25 mouse cellular contexts compared by ENCODE assay signal in genomic region chr11:24217741-24218333, GRCm38 (mm10).
A peak's percentile ranks its signal among the peaks of the same experiment; 100 is the strongest.
DNase-seq lines count a peak whose midpoint lies in the region; ATAC-seq and TF ChIP-seq lines count a peak whose summit lies in the region.
"Had no signal": no experiment of that assay in that cellular context is flagged by ENCODE, and none has a peak within 500 bp of the region (broad histone marks: within the 10 kb centered on the region; RNA-seq: fewer than 3 reads in every experiment).

No protein-coding gene starts in this region.

- peak; percentile 23; the same call in 1 of the 2 replicates for TF ChIP-seq CTCF in intestine, postnatal 0 days (IDR thresholded peaks at IDR 0.05; ENCODE audit: low read depth)
- TF ChIP-seq CTCF in CH12.LX (conservative IDR thresholded peaks at IDR 0.05 in 1 of 2, IDR thresholded peaks at IDR 0.05 in 1 of 2; ENCODE audit: low read depth in 2 of 2, low read length in 2 of 2): peak in 1 of 2 experiments; percentile 47; a peak in 2 of 4 replicates
- no peak for TF ChIP-seq CTCF in kidney, adult 2 months (conservative IDR thresholded peaks at IDR 0.05; ENCODE audit: insufficient read depth, insufficient read length, low read depth, low read length)

- no peak overlapping the region for H3K4me3 ChIP-seq in intestine, postnatal 0 days (ENCODE audit: low read depth, low read length)
- H3K4me3 ChIP-seq in intestine, embryonic 16.5 days (ENCODE audit: low read length): no peak overlapping the region
- H3K4me3 ChIP-seq in CH12.LX (replicated peaks in 1 of 3; ENCODE audit: low read depth in 2 of 3, low read length in 2 of 3, poor library complexity in 1 of 3): no peak overlapping the region
- no peak overlapping the region for H3K4me3 ChIP-seq in kidney, adult 2 months (ENCODE audit: insufficient read depth, low read depth, low read length)
- H3K4me3 ChIP-seq: forebrain, embryonic 15.5 days; gastrocnemius, adult 2 months; heart, adult 2 months; heart, embryonic 13.5 days; limb, embryonic 10.5 days; limb, embryonic 15.5 days; myocyte; neural tube, embryonic 12.5 days had no signal

- no peak overlapping the region for H3K9ac ChIP-seq in intestine, postnatal 0 days (ENCODE audit: low read depth, low read length)
- H3K9ac ChIP-seq in intestine, embryonic 16.5 days (ENCODE audit: low read depth, low read length): no peak overlapping the region
- H3K9ac ChIP-seq in CH12.LX (ENCODE audit: insufficient read depth, low read depth): no peak overlapping the region
- H3K9ac ChIP-seq: forebrain, embryonic 15.5 days; heart, embryonic 13.5 days; limb, embryonic 15.5 days; liver, embryonic 14.5 days; neural tube, embryonic 12.5 days had no signal

- H3K27me3 ChIP-seq in intestine, postnatal 0 days (replicated peaks; ENCODE audit: control insufficient read depth, insufficient read depth, low read length): no peaks in the 10 kb centered on the region
- no peaks in the 10 kb centered on the region for H3K27me3 ChIP-seq in intestine, embryonic 16.5 days (replicated peaks; ENCODE audit: control insufficient read depth, insufficient read depth, low read length)
- H3K27me3 ChIP-seq in CH12.LX (replicated peaks): no peaks in the 10 kb centered on the region
- H3K27me3 ChIP-seq in kidney, adult 2 months (replicated peaks; ENCODE audit: control insufficient read depth, insufficient read depth, low read length): no peaks in the 10 kb centered on the region
- H3K27me3 ChIP-seq: forebrain, embryonic 15.5 days; heart, embryonic 13.5 days; limb, embryonic 15.5 days; neural tube, embryonic 12.5 days had no signal

- H3K79me2 ChIP-seq in CH12.LX (replicated peaks; ENCODE audit: control insufficient read depth, extremely low read depth, insufficient read depth, poor library complexity, severe bottlenecking): no peaks in the 10 kb centered on the region

- no peak overlapping the region for H3K4me2 ChIP-seq in intestine, postnatal 0 days (replicated peaks; ENCODE audit: low read depth)
- H3K4me2 ChIP-seq in intestine, embryonic 16.5 days (ENCODE audit: low read depth, low read length): no peak overlapping the region
- no peak overlapping the region for H3K4me2 ChIP-seq in CH12.LX (ENCODE audit: insufficient read depth, low read depth, poor library complexity, severe bottlenecking)
- H3K4me2 ChIP-seq: forebrain, embryonic 15.5 days; heart, embryonic 13.5 days; limb, embryonic 15.5 days; neural tube, embryonic 12.5 days had no signal

- in situ Hi-C loops in CH12.LX (cut with MboI; ENCODE audit: low pct_ligation_motif_present, low pct_unique_long_range_greater_than_20kb, low sequenced_read_pairs): no loop called here

- H3K9me3 ChIP-seq in intestine, postnatal 0 days (ENCODE audit: control insufficient read depth): no peaks in the 10 kb centered on the region
- H3K9me3 ChIP-seq in intestine, embryonic 16.5 days (ENCODE audit: control insufficient read depth, low read length): no peaks in the 10 kb centered on the region
- H3K9me3 ChIP-seq in CH12.LX (replicated peaks; ENCODE audit: low read length): no peaks in the 10 kb centered on the region
- H3K9me3 ChIP-seq: forebrain, embryonic 15.5 days; heart, embryonic 13.5 days; limb, embryonic 10.5 days; limb, embryonic 15.5 days; neural tube, embryonic 12.5 days had no signal

- ATAC-seq in intestine, postnatal 0 days: no peak
- ATAC-seq in intestine, embryonic 16.5 days: no peak
- ATAC-seq in common myeloid progenitor, adult 5-6 weeks (replicated peaks; ENCODE audit: low read depth, poor library complexity, severe bottlenecking): peak; percentile 50
- ATAC-seq in megakaryocyte progenitor cell, adult 5-6 weeks (replicated peaks; ENCODE audit: poor library complexity): peak; percentile 54
- ATAC-seq: forebrain, embryonic 15.5 days; hindbrain, embryonic 16.5 days; midbrain, embryonic 16.5 days had no signal

- 89% methylated on average over 6 of the region's 6 CpGs for WGBS in intestine, postnatal 0 days
- 92% methylated on average over 6 of the region's 6 CpGs for WGBS in intestine, embryonic 16.5 days
- 92% methylated on average over 6 of the region's 6 CpGs for WGBS in kidney, adult 2 months

- TF ChIP-seq RAD21 in CH12.LX (IDR thresholded peaks at IDR 0.05; ENCODE audit: low read depth, low read length): peak; percentile 52

- H3K36me3 ChIP-seq in intestine, postnatal 0 days (ENCODE audit: control insufficient read depth, insufficient read depth): no peaks in the 10 kb centered on the region
- no peaks in the 10 kb centered on the region for H3K36me3 ChIP-seq in intestine, embryonic 16.5 days (ENCODE audit: control insufficient read depth, insufficient read depth, low read length)
- peaks cover 0 to 2% of the 10 kb centered on the region in 2 experiments for H3K36me3 ChIP-seq in CH12.LX (replicated peaks in 1 of 2; ENCODE audit: control insufficient read depth in 1 of 2, insufficient read depth in 1 of 2, low read length in 1 of 2)
- no peaks in the 10 kb centered on the region for H3K36me3 ChIP-seq in kidney, adult 2 months (ENCODE audit: control insufficient read depth, insufficient read depth, low read length)
- H3K36me3 ChIP-seq: forebrain, embryonic 15.5 days; heart, embryonic 13.5 days; limb, embryonic 10.5 days; limb, embryonic 15.5 days; neural tube, embryonic 12.5 days had no signal

- H3K4me1 ChIP-seq in intestine, postnatal 0 days (replicated peaks; ENCODE audit: control insufficient read depth, insufficient read depth, low read length): no peaks in the 10 kb centered on the region
- H3K4me1 ChIP-seq in intestine, embryonic 16.5 days (ENCODE audit: control insufficient read depth, insufficient read depth, low read length): no peaks in the 10 kb centered on the region
- peaks cover 1 to 16% of the 10 kb centered on the region in 2 experiments; a peak in 2 of 4 replicates for H3K4me1 ChIP-seq in CH12.LX (ENCODE audit: control insufficient read depth in 1 of 2, insufficient read depth in 2 of 2)
- no peaks in the 10 kb centered on the region for H3K4me1 ChIP-seq in kidney, adult 2 months (ENCODE audit: control insufficient read depth, insufficient read depth, low read length)
- H3K4me1 ChIP-seq: forebrain, embryonic 15.5 days; neural tube, embryonic 12.5 days had no signal

- H3K27ac ChIP-seq in intestine, postnatal 0 days (ENCODE audit: low read depth, low read length): no peak overlapping the region
- H3K27ac ChIP-seq in intestine, embryonic 16.5 days (ENCODE audit: low read length): no peak overlapping the region
- no peak overlapping the region for H3K27ac ChIP-seq in CH12.LX (ENCODE audit: insufficient read depth, low read depth)
- no peak overlapping the region for H3K27ac ChIP-seq in kidney, adult 2 months (ENCODE audit: insufficient read depth, low read depth, low read length)
- H3K27ac ChIP-seq: forebrain, embryonic 15.5 days; gastrocnemius, adult 2 months; heart, adult 2 months; heart, embryonic 13.5 days; limb, embryonic 10.5 days; limb, embryonic 15.5 days; liver, embryonic 14.5 days; neural tube, embryonic 12.5 days had no signal

- TF ChIP-seq EP300 in CH12.LX (IDR thresholded peaks at IDR 0.05; ENCODE audit: low read length): no peak

- dilution Hi-C loops in CH12.LX (cut with MboI; ENCODE audit: extremely low pct_ligation_motif_present, extremely low pct_unique_long_range_greater_than_20kb, low sequenced_read_pairs): no loop called here

- no peak for TF ChIP-seq POLR2A in CH12.LX (IDR thresholded peaks at IDR 0.05; ENCODE audit: low read depth, low read length)
- no peak for TF ChIP-seq POLR2A in kidney, adult 2 months (IDR thresholded peaks at IDR 0.05; ENCODE audit: low read depth, low read length)

- no peak for DNase-seq in CH12.LX (ENCODE audit: extremely low read depth)
- no peak for DNase-seq in kidney, adult 2 months
- DNase-seq in kidney, postnatal 14 days: no peak
- no peak for DNase-seq in right cerebral cortex, postnatal 25 days
- DNase-seq: adrenal gland, postnatal 14 days; cerebellum, adult 2 months; cerebellum, postnatal 14 days; gastrocnemius, adult 2 months; gastrocnemius, postnatal 36 days; heart, adult 2 months; heart, postnatal 14 days; lung, postnatal 36 days had no signal

TF ChIP-seq in CH12.LX, 34 proteins besides CTCF, POLR2A, EP300 and RAD21:
- TF ChIP-seq SMC3 (IDR thresholded peaks at IDR 0.05; ENCODE audit: low read depth, low read length): peak; percentile 56
- no peak for TF ChIP-seq BHLHE40 (IDR thresholded peaks at IDR 0.05; ENCODE audit: low read depth, low read length)
- TF ChIP-seq PAX5 (IDR thresholded peaks at IDR 0.05; ENCODE audit: low read length): no peak
- no peak for TF ChIP-seq NELFE (IDR thresholded peaks at IDR 0.05; ENCODE audit: low read depth, low read length)

Comparison
In these comparisons a context has a peak if more than half of its experiments do, and no peak if none do; other contexts are left out.
1. ATAC-seq: peak in common myeloid progenitor, adult 5-6 weeks (single experiment) and megakaryocyte progenitor cell, adult 5-6 weeks (single experiment); none in intestine, postnatal 0 days (single experiment) and intestine, embryonic 16.5 days (single experiment).